Mouse (Mus musculus) CH12.LX (cell line): Measurements from ENCODE around the gene Nkrf. TPM values are rescaled to one million over a fixed set of nuclear protein-coding genes. Genes with fewer than 3 reads are reported as not detected.

ENCODE experiments used
- DNase-seq: peaks from one replicate; pipeline ENCODE4 v3.0.0-alpha.2; 2013; ENCODE audit errors: extremely low read depth
- H3K27ac ChIP-seq: 2 replicates; pipeline ENCODE4 v1.5.1; 2012; ENCODE audit warnings: low read depth, mild to moderate bottlenecking, control low read depth, moderate library complexity; ENCODE audit not compliant: insufficient read depth
- H3K27me3 ChIP-seq: replicated peaks from 2 replicates; pipeline ENCODE3; 2012; ENCODE audit warnings: inconsistent platforms
- H3K36me3 ChIP-seq, 2 experiments: replicated peaks in 1 of 2; 2 replicates each; pipeline versions ENCODE3 to v1.6.1; 2012; ENCODE audit warnings: inconsistent platforms in 1 of 2, low read length in 1 of 2, mild to moderate bottlenecking in 1 of 2, mixed read lengths in 1 of 2, moderate library complexity in 1 of 2; ENCODE audit not compliant: control insufficient read depth in 1 of 2, insufficient read depth in 1 of 2
- H3K4me1 ChIP-seq, 2 experiments: 2 replicates each; pipeline ENCODE4 v1.6.1; 2012; ENCODE audit warnings: inconsistent platforms in 1 of 2, moderate library complexity in 1 of 2; ENCODE audit not compliant: insufficient read depth in 2 of 2, control insufficient read depth in 1 of 2
- H3K4me2 ChIP-seq: 2 replicates; pipeline ENCODE4 v1.6.1; 2012; ENCODE audit warnings: low read depth, mild to moderate bottlenecking, control low read depth; ENCODE audit not compliant: poor library complexity, insufficient read depth, severe bottlenecking
- H3K4me3 ChIP-seq, 3 experiments: fragments of 150-350 bp in 1 of 3; sonication (generic) in 1 of 3; replicated peaks in 1 of 3; 2 replicates each; pipeline versions ENCODE3 to v1.5.1; 2011 to 2012; ENCODE audit warnings: low read depth in 2 of 3, low read length in 2 of 3, mild to moderate bottlenecking in 2 of 3, moderate library complexity in 2 of 3, control low read depth in 1 of 3, improper control_type of control experiment in 1 of 3, inconsistent platforms in 1 of 3, mixed read lengths in 1 of 3; ENCODE audit not compliant: poor library complexity in 1 of 3
- H3K79me2 ChIP-seq: replicated peaks from 2 replicates; pipeline ENCODE4 v1.6.1; 2012; ENCODE audit warnings: mild to moderate bottlenecking, moderate library complexity; ENCODE audit not compliant: control insufficient read depth, poor library complexity, insufficient read depth, severe bottlenecking; ENCODE audit errors: extremely low read depth
- H3K9ac ChIP-seq: 2 replicates; pipeline ENCODE4 v1.6.1; 2012; ENCODE audit warnings: low read depth, mild to moderate bottlenecking, control low read depth, moderate library complexity; ENCODE audit not compliant: insufficient read depth
- H3K9me3 ChIP-seq: replicated peaks from 2 replicates; pipeline ENCODE3; 2012; ENCODE audit warnings: low read length, inconsistent platforms, mixed read lengths
- CHD1 ChIP-seq: IDR thresholded peaks from 2 replicates; pipeline ENCODE4 v1.6.1; 2012; ENCODE audit warnings: low read depth, low read length, improper control_type of control experiment, inconsistent platforms
- CHD2 ChIP-seq: IDR thresholded peaks from 2 replicates; pipeline ENCODE4 v1.6.1; 2011; ENCODE audit warnings: low read length, improper control_type of control experiment
- CTCF ChIP-seq, 2 experiments: IDR thresholded peaks in 1 of 2; conservative IDR thresholded peaks in 1 of 2; 2 replicates each; pipeline ENCODE4 v1.5.1; 2011 to 2012; ENCODE audit warnings: low read depth in 2 of 2, low read length in 2 of 2, improper control_type of control experiment in 1 of 2, inconsistent platforms in 1 of 2, mild to moderate bottlenecking in 1 of 2, moderate library complexity in 1 of 2
- E2F4 ChIP-seq: IDR thresholded peaks from 2 replicates; pipeline ENCODE4 v1.6.1; 2011; ENCODE audit warnings: low read depth, low read length, improper control_type of control experiment; ENCODE audit not compliant: insufficient replicate concordance
- ELF1 ChIP-seq: IDR thresholded peaks from 2 replicates; pipeline ENCODE4 v1.6.1; 2014; ENCODE audit warnings: low read depth, mild to moderate bottlenecking, inconsistent platforms, low read length, improper control_type of control experiment
- EP300 ChIP-seq: IDR thresholded peaks from 2 replicates; pipeline ENCODE4 v1.6.1; 2011; ENCODE audit warnings: low read length, improper control_type of control experiment
- ETS1 ChIP-seq: conservative IDR thresholded peaks from 2 replicates; pipeline ENCODE4 v1.6.1; 2012; ENCODE audit warnings: low read depth, mild to moderate bottlenecking, inconsistent platforms, low read length, improper control_type of control experiment, moderate library complexity
- GABPA ChIP-seq: IDR thresholded peaks from 2 replicates; pipeline ENCODE4 v1.6.1; 2012; ENCODE audit warnings: low read depth, low read length, improper control_type of control experiment, inconsistent platforms; ENCODE audit not compliant: insufficient replicate concordance
- HCFC1 ChIP-seq: IDR thresholded peaks from 2 replicates; pipeline ENCODE4 v1.6.1; 2012; ENCODE audit warnings: low read depth, mild to moderate bottlenecking, inconsistent platforms, low read length, improper control_type of control experiment
- IRF4 ChIP-seq: IDR thresholded peaks from 2 replicates; pipeline ENCODE4 v1.6.1; 2014; ENCODE audit warnings: low read depth, mild to moderate bottlenecking, inconsistent platforms, low read length, improper control_type of control experiment
- KAT2A ChIP-seq: IDR thresholded peaks from 2 replicates; pipeline ENCODE4 v1.6.1; 2012; ENCODE audit warnings: low read length, improper control_type of control experiment, inconsistent platforms; ENCODE audit not compliant: insufficient replicate concordance
- MAFK ChIP-seq: IDR thresholded peaks from 2 replicates; pipeline ENCODE4 v1.6.1; 2011; ENCODE audit warnings: low read length, improper control_type of control experiment; ENCODE audit not compliant: insufficient replicate concordance
- MAX ChIP-seq: IDR thresholded peaks from 2 replicates; pipeline ENCODE4 v1.6.1; 2011; ENCODE audit warnings: low read length, improper control_type of control experiment
- MAZ ChIP-seq: IDR thresholded peaks from 2 replicates; pipeline ENCODE4 v1.6.1; 2012; ENCODE audit warnings: low read depth, mild to moderate bottlenecking, inconsistent platforms, low read length, improper control_type of control experiment, moderate library complexity
- MEF2A ChIP-seq: IDR thresholded peaks from 2 replicates; pipeline ENCODE4 v1.6.1; 2014; ENCODE audit warnings: low read depth, mild to moderate bottlenecking, inconsistent platforms, low read length, improper control_type of control experiment, borderline replicate concordance
- MXI1 ChIP-seq: IDR thresholded peaks from 2 replicates; pipeline ENCODE4 v1.6.1; 2011; ENCODE audit warnings: mild to moderate bottlenecking, low read depth, low read length, improper control_type of control experiment
- NELFE ChIP-seq: IDR thresholded peaks from 2 replicates; pipeline ENCODE4 v1.6.1; 2011; ENCODE audit warnings: low read depth, low read length, improper control_type of control experiment
- NRF1 ChIP-seq: IDR thresholded peaks from 2 replicates; pipeline ENCODE4 v1.6.1; 2014; ENCODE audit warnings: low read depth, mild to moderate bottlenecking, inconsistent platforms, low read length, improper control_type of control experiment, moderate library complexity
- POLR2A ChIP-seq: IDR thresholded peaks from 2 replicates; pipeline ENCODE4 v1.6.1; 2011; ENCODE audit warnings: low read depth, mild to moderate bottlenecking, improper control_type of control experiment, low read length
- POLR2AphosphoS2 ChIP-seq: IDR thresholded peaks from 2 replicates; pipeline ENCODE4 v1.6.1; 2011; ENCODE audit warnings: low read depth, low read length, improper control_type of control experiment
- RAD21 ChIP-seq: IDR thresholded peaks from 2 replicates; pipeline ENCODE4 v1.6.1; 2011; ENCODE audit warnings: low read depth, mild to moderate bottlenecking, low read length, improper control_type of control experiment, moderate library complexity
- RCOR1 ChIP-seq: conservative IDR thresholded peaks from 2 replicates; pipeline ENCODE4 v1.6.1; 2012; ENCODE audit warnings: low read depth, mild to moderate bottlenecking, inconsistent platforms, low read length, improper control_type of control experiment
- SMC3 ChIP-seq: IDR thresholded peaks from 2 replicates; pipeline ENCODE4 v1.6.1; 2011; ENCODE audit warnings: low read depth, low read length, improper control_type of control experiment
- TBP ChIP-seq: conservative IDR thresholded peaks from 2 replicates; pipeline ENCODE4 v1.6.1; 2011; ENCODE audit warnings: low read depth, low read length, improper control_type of control experiment
- UBTF ChIP-seq: IDR thresholded peaks from 2 replicates; pipeline ENCODE4 v1.6.1; 2012; ENCODE audit warnings: low read depth, mild to moderate bottlenecking, inconsistent platforms, low read length, improper control_type of control experiment, moderate library complexity
- USF1 ChIP-seq: IDR thresholded peaks from 2 replicates; pipeline ENCODE4 v1.6.1; 2014; ENCODE audit warnings: low read depth, mild to moderate bottlenecking, inconsistent platforms, low read length, improper control_type of control experiment
- USF2 ChIP-seq: conservative IDR thresholded peaks from 2 replicates; pipeline ENCODE4 v1.6.1; 2011; ENCODE audit warnings: low read depth, low read length, improper control_type of control experiment
- ZC3H11A ChIP-seq: IDR thresholded peaks from 2 replicates; pipeline ENCODE4 v1.6.1; 2012; ENCODE audit warnings: low read depth, mild to moderate bottlenecking, inconsistent platforms, low read length, improper control_type of control experiment
- ZMIZ1 ChIP-seq: IDR thresholded peaks from 2 replicates; pipeline ENCODE4 v1.6.1; 2012; ENCODE audit warnings: low read depth, mild to moderate bottlenecking, inconsistent platforms, low read length, improper control_type of control experiment
- ZNF384 ChIP-seq: IDR thresholded peaks from 2 replicates; pipeline ENCODE4 v1.6.1; 2012; ENCODE audit warnings: low read depth, low read length, improper control_type of control experiment, inconsistent platforms
- dilution Hi-C: fragments of 300-500 bp; cut with MboI; formaldehyde crosslinking; loops from 2 replicates; pipeline ENCODE4 v1.14.3; 2020; ENCODE audit warnings: low sequenced_read_pairs; ENCODE audit not compliant: extremely low pct_unique_long_range_greater_than_20kb, extremely low pct_ligation_motif_present
- in situ Hi-C: fragments of 300-500 bp; cut with MboI; formaldehyde crosslinking; loops from 3 replicates; pipeline ENCODE4 v1.14.3; 2019; ENCODE audit warnings: low sequenced_read_pairs, low pct_ligation_motif_present, low pct_unique_long_range_greater_than_20kb, mixed read lengths
- polyA plus RNA-seq: library from polyadenylated mRNA; unstranded; fragments of >175 nt; gene quantifications from 2 replicates; pipeline ENCODE4 v1.2.1, GENCODE M21; 2012; ENCODE audit warnings: low read depth; ENCODE audit not compliant: insufficient read length
- total RNA-seq, 2 experiments: library from RNA; depleted of rRNA; stranded (reverse); fragments of 300-350 nt in 1 of 2; fragments of >200 nt in 1 of 2; gene quantifications; 2 replicates each; pipeline ENCODE4 v1.2.3; 2012 to 2014

The Nkrf gene
- total and polyA plus RNA-seq, 3 experiments: 7.0 to 19.7 (median 19.5) TPM

DNA sequence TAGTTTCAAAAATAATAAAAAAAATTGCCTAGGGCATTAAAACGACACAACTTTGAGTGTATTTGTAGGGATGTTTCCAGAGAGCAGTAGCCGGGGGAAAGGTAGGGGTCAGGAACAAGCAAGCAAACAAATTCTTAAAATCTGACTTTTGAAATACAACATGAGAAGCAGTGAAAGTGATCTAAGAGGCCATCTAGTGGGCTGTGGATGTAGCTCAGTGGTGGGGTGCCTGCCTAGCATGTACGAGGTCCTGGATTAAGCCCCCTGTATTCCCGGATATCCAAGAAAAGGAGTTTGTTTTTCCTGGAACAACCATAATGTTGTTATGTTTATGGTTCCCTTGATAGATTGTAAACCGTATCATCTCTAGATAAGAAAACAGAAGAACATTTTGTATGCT is 3.8 kb upstream of the Nkrf start:
- Histone ChIP-seq H3K27me3 (no peaks in the 10 kb centered on the region), H3K9ac (no peak overlapping the region), H3K4me1 (no peaks in the 10 kb centered on the region), H3K9me3 (no peaks in the 10 kb centered on the region), H3K79me2 (peaks cover 11% of the 10 kb centered on the region)
- dilution Hi-C loops (no loop called here), in situ Hi-C loops (loop anchor here (10.0 to 25.0 kb wide), 2 partner anchors 82 to 144 kb away; no protein-coding TSS in a partner anchor)
- no peak for DNase-seq
- peak in 1 of 2 experiments; percentile 56; a peak in 2 of 4 replicates for TF ChIP-seq CTCF (conservative IDR thresholded peaks at IDR 0.05 in 1 of 2, IDR thresholded peaks at IDR 0.05 in 1 of 2; ENCODE audit: low read depth in 2 of 2, low read length in 2 of 2)
- TF ChIP-seq ZC3H11A: no peak
- no peak for TF ChIP-seq IRF4
- TF ChIP-seq TBP: no peak
- TF ChIP-seq MAZ: no peak
- no peak for TF ChIP-seq UBTF
- TF ChIP-seq RAD21: peak; percentile 40
- peak; percentile 47 for TF ChIP-seq SMC3
- no peak for TF ChIP-seq KAT2A
- TF ChIP-seq CHD2: no peak
- no peak for TF ChIP-seq E2F4
- no peak for TF ChIP-seq GABPA
- TF ChIP-seq, all 38 proteins: peak for 3
- H3K4me3 ChIP-seq: no peak overlapping the region
- H3K27ac ChIP-seq: no peak overlapping the region
- no peak overlapping the region; the same call in 1 of the 2 replicates for H3K4me2 ChIP-seq
- H3K36me3 ChIP-seq: no peaks in the 10 kb centered on the region

DNA sequence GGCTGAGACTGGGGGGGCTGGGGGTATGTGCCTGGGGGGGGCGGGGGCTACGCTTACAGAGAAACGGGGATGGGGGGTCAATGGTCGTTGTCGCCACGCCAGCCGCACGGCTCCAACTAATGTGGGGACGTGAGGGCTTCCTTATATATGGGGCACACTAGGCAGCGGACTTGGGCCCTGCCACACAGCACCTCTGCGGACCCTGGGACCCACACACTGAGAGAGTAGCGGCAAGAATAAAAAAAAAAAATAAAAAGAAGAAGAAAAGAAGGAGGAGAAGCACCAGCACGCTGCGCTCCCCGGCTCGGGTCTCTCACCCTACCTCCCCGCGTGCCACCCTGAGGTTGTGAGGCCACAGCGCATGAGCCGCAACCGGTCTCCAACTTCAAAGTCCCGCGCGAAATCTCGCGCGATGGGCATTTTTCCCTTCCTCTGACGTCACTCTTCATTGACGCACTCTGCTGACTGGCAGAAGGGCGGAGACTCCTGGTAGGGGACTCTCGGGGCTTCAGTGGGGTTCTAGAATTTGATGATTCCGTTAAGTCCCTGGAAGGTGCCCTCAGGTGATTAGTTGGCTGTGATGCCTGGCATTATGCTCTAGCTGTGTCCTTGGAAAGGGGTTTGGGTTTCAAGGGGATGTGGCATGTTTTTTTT is 543 bp upstream of the Nkrf start:
- Histone ChIP-seq H3K27ac (peak overlapping the region; percentile 55; the same call in 1 of the 2 replicates), H3K4me1 (no peaks in the 10 kb centered on the region), H3K79me2 (peaks cover 27% of the 10 kb centered on the region), H3K4me3 (peak overlapping the region; percentile 64 to 98 (median 68)), H3K9ac (peak overlapping the region; percentile 88), H3K9me3 (no peaks in the 10 kb centered on the region), H3K27me3 (no peaks in the 10 kb centered on the region), H3K4me2 (peak overlapping the region; percentile 78; the same call in 1 of the 2 replicates), H3K36me3 (no peaks in the 10 kb centered on the region)
- in situ Hi-C loops: loop anchor here (10.0 to 25.0 kb wide), 2 partner anchors 78 to 141 kb away; no protein-coding TSS in a partner anchor
- peak; percentile 87 for DNase-seq
- dilution Hi-C loops: no loop called here
- no peak for TF ChIP-seq USF2
- TF ChIP-seq RCOR1: no peak
- no peak for TF ChIP-seq EP300
- TF ChIP-seq CTCF (conservative IDR thresholded peaks at IDR 0.05 in 1 of 2, IDR thresholded peaks at IDR 0.05 in 1 of 2; ENCODE audit: low read depth in 2 of 2, low read length in 2 of 2): no peak
- no peak for TF ChIP-seq USF1
- TF ChIP-seq POLR2AphosphoS2: peak; percentile 90
- no peak for TF ChIP-seq KAT2A
- TF ChIP-seq ZMIZ1: peak; percentile 84
- TF ChIP-seq CHD1: no peak
- no peak for TF ChIP-seq ETS1
- TF ChIP-seq ZNF384: no peak
- no peak for TF ChIP-seq ZC3H11A
- peak; percentile 68 for TF ChIP-seq MXI1
- TF ChIP-seq ELF1: no peak
- no peak for TF ChIP-seq GABPA
- TF ChIP-seq NRF1: peak; percentile 83
- peak; percentile 90 for TF ChIP-seq TBP
- TF ChIP-seq E2F4: no peak
- no peak for TF ChIP-seq MEF2A
- peak; percentile 67 for TF ChIP-seq MAX
- peak; percentile 97 for TF ChIP-seq POLR2A
- TF ChIP-seq SMC3: no peak
- TF ChIP-seq NELFE: peak; percentile 93
- TF ChIP-seq MAFK: no peak
- peak; percentile 73 for TF ChIP-seq HCFC1
- no peak for TF ChIP-seq RAD21
